Mouse (Mus musculus) embryonic fibroblast, embryonic 13.5 days (primary cell): ENCODE data around the gene Sst. TPM values are rescaled to one million over a fixed set of nuclear protein-coding genes. Genes with fewer than 3 reads are reported as not detected.

ENCODE experiments used
- H3K27ac ChIP-seq: 2 replicates; pipeline ENCODE4 v1.5.1; 2012; ENCODE audit warnings: low read length, control low read depth, inconsistent platforms; ENCODE audit not compliant: insufficient read depth
- H3K4me1 ChIP-seq: 2 replicates; pipeline ENCODE4 v1.6.1; 2011; ENCODE audit warnings: low read length; ENCODE audit not compliant: control insufficient read depth, insufficient read depth
- H3K4me3 ChIP-seq: 2 replicates; pipeline ENCODE4 v1.5.1; 2011; ENCODE audit warnings: mild to moderate bottlenecking, control low read depth, low read length; ENCODE audit not compliant: insufficient read depth
- CTCF ChIP-seq: IDR thresholded peaks from 2 replicates; pipeline ENCODE4 v1.5.1; 2011; ENCODE audit warnings: mild to moderate bottlenecking, control low read depth, low read length, moderate library complexity, borderline replicate concordance; ENCODE audit not compliant: insufficient read depth
- POLR2A ChIP-seq: IDR thresholded peaks from 2 replicates; pipeline ENCODE4 v1.6.1; 2011; ENCODE audit warnings: low read depth, mild to moderate bottlenecking, control low read depth, low read length, moderate library complexity
- polyA plus RNA-seq: library from polyadenylated mRNA; stranded (reverse); fragments of >200 nt; gene quantifications from 2 replicates; pipeline ENCODE4 v1.2.4, GENCODE M21; 2011; ENCODE audit warnings: low read depth; ENCODE audit not compliant: missing spikeins, insufficient read length

Gene Sst
- polyA plus RNA-seq, 1 experiment, result not detected

DNA sequence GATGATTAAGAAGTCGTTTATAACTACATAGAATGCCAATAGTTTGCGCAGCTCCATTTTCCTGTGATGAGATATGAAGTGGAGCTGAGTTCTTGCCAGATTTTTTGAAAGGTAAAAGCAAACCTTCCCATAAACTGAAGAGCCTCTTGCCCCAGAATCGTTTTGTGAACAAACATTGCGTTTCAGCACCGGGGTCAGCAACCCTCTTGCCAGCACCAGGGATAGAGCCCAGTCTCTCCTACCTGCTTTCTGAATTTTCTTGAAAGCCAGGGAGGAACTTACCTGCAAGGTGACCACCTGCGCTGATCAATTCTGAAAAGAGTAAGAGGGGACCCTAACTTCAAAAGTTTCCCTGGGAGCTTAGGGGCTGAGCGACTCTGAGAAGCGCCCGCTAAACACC is 607 bp downstream of the Sst start:
- TF ChIP-seq POLR2A (no peak), CTCF (no peak)
- H3K27ac ChIP-seq, result no peak overlapping the region

DNA sequence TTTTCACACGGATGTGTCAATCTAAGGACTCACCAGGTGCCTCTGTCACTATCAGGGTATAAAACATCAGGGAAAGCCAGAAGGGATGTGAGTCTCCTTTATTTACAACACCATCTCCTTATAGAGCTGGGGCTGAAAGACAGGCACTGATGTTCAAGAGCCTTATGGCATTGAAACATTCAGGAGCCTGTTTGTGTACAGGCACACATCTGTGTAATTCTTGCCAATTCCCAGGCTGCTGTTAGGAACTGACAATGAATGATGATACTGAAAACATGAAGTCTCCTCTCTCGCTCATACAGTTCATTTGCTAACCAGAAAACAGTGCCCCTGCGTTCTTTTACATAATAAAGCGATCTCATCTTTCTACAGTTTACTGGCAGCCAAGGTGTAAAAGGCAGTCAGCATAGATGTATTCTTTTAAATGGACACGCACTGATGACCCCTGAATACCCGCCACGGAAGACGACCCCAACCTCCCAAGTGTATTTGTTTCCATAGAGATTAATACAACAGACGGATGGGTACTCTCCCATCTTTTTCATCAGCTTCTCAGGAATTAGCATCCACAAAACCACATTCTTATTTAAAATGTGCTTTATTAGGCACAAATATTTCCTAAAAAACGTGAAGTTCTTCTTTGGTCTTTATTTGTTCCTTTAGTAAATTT is 2.7 kb downstream of the Sst start:
- no peak overlapping the region for H3K4me3 ChIP-seq
- no peak overlapping the region for H3K27ac ChIP-seq
- TF ChIP-seq CTCF (no peak), POLR2A (no peak)
- no peaks in the 10 kb centered on the region for H3K4me1 ChIP-seq

More for the DNA sequence above, 607 bp downstream of the Sst start:
- Histone ChIP-seq H3K4me3 (no peak overlapping the region), H3K4me1 (no peaks in the 10 kb centered on the region)

DNA sequence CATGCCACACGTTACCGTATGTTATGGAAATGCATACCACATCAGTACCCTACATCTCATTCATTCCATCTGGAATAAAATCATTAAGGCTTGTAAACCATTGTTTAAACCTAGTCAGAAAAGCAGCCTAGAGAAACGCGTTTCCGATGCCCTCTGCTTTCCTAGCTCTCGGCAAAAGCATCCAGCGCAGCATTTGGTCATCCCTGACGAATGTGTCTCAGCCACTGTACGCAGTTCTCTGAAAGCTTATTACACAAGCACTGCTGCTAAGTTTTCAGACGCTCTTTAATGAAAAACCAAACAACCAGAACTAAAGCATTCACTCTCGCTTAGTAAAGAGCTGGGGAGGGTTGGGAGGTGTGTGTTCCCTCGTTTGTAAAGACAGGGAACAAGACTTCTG is 5.7 kb downstream of the Sst start:
- H3K4me1 ChIP-seq, result no peaks in the 10 kb centered on the region
- no peak overlapping the region for H3K27ac ChIP-seq
- no peak overlapping the region for H3K4me3 ChIP-seq
- TF ChIP-seq CTCF, result no peak
- TF ChIP-seq POLR2A, result no peak

DNA sequence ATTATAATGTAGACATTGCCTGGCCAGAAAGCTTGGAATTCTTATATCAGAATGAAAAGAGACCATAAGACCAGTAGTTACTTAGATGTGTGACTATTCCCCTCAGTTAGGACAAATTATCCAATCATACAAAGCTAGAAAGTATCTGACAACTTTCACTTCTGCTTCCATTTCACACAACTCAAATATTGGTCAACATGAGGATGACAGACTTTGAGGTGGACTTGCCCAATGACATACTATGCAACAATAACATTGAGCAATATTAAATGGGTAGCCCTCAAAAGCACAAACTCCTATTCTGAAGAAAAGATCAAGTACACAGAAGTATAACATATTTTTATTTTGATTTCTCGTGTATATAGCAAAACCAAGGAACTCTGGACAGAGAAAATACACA is 35.5 kb downstream of the Sst start:
- H3K27ac ChIP-seq, result no peak overlapping the region
- TF ChIP-seq POLR2A (no peak), CTCF (no peak)
- H3K4me3 ChIP-seq, result no peak overlapping the region
- H3K4me1 ChIP-seq, result no peaks in the 10 kb centered on the region

DNA sequence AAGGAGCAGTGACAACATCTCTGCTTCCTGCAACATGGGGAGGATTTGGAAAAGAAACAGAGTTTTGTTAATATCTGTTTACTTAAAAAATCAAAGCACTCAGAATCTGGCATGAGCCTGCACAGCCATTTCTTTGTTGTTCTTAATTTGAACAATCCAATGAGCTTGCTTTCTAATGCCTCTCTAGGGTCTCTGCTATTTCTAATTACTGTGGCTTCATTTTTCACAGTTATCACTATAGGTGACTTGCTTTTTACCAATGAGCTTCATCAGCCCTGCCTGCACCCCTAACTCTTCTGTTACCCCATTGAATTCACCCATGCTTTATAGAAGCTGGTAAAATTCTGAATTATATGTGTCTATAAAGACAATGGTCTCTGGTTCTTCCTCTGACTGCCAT is 41.0 kb downstream of the Sst start:
- Histone ChIP-seq H3K27ac (no peak overlapping the region), H3K4me1 (no peaks in the 10 kb centered on the region), H3K4me3 (no peak overlapping the region)
- TF ChIP-seq CTCF (no peak), POLR2A (no peak)

DNA sequence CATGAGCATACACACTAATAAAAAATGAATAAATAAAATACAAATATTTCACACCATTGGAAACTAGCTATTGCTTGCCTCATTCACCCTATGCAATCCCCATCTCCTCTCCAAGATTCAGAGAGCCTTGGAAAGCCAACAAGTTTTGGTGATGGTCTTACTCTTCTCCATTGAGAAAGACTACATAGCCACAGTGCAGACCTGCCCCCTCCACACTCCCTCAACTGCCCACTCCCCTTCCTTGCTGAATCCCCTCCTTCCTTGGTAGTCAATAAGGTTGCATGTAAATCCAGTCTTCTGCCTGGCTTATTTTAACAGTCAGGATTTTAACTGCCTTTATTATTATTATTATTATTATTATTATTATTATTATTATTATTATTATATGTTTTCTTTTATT is 41.6 kb downstream of the Sst start:
- no peak for TF ChIP-seq CTCF
- TF ChIP-seq POLR2A, result no peak
- H3K4me1 ChIP-seq, result no peaks in the 10 kb centered on the region
- H3K27ac ChIP-seq, result no peak overlapping the region
- H3K4me3 ChIP-seq, result no peak overlapping the region

DNA sequence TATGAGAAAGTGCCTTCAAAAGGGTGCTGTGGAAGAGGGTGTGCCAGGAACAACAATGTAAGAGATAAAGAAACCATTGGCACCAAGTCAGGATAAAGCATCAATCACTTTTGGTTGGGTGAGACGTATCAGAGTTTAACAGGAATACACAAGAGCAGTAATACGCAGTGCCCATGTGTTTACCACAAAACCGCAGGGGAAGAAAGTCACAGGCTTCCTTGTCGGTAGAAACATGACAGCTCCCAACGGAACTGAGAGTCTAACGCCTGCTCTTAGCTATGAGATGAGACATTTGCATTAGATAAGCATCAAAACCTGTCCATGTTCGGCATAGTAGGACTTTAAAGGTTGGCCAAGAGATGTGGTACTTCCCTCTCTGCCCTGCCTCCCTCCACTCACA is 46.1 kb downstream of the Sst start:
- TF ChIP-seq POLR2A, result no peak
- no peak for TF ChIP-seq CTCF
- no peaks in the 10 kb centered on the region for H3K4me1 ChIP-seq
- no peak overlapping the region for H3K27ac ChIP-seq
- H3K4me3 ChIP-seq, result no peak overlapping the region

DNA sequence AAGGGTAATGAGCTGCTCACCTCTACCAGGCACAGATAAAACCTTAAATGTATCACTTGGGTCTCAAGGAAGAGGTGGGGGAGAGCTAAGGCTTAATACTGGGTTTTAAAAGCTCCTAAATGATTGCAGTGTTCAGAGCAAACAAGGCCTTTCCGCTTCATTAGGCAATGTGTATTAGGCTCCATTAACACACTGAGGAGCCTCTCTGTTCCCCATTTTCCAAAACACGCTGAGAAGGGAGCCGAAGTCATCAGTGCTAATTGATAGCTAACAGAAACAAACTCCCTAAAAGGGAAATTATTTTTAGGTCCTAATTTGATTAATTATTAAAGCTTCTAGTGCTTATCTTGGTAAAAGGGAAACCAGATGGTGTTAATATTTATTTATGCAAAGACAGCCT is 48.1 kb downstream of the Sst start:
- Histone ChIP-seq H3K4me3 (no peak overlapping the region), H3K27ac (no peak overlapping the region)
- TF ChIP-seq CTCF (no peak), POLR2A (no peak)

More for the DNA sequence above, 48.1 kb downstream of the Sst start:
- H3K4me1 ChIP-seq, result no peaks in the 10 kb centered on the region; the same call in 1 of the 2 replicates

Other genes starting within 250 kb of the Sst start
- gene Rtp2, start 41.4 kb upstream of the Sst start, polyA plus RNA-seq, result not detected in 2 replicates
- gene Gm37419, start 97.5 kb upstream of the Sst start, polyA plus RNA-seq, result not detected in 2 replicates
- gene Bcl6, start 97.9 kb upstream of the Sst start, polyA plus RNA-seq, result 12.8 and 13.1 TPM in 2 replicates